Mouse (Mus musculus) kidney, adult 2 months (tissue): ENCODE results near the gene Ankrd6.

ENCODE experiments used
- CTCF ChIP-seq: fragments of 200-500 bp; conservative IDR thresholded peaks from 2 replicates; pipeline ENCODE4 v1.5.1; 2011; ENCODE audit warnings: low read depth, mild to moderate bottlenecking, control low read depth, low read length, moderate library complexity, mixed read lengths; ENCODE audit not compliant: insufficient read depth, insufficient read length
- POLR2A ChIP-seq: fragments of 200-500 bp; IDR thresholded peaks from one replicate; pipeline ENCODE4 v1.6.1; 2011; ENCODE audit warnings: low read depth, low read length, control low read depth

DNA sequence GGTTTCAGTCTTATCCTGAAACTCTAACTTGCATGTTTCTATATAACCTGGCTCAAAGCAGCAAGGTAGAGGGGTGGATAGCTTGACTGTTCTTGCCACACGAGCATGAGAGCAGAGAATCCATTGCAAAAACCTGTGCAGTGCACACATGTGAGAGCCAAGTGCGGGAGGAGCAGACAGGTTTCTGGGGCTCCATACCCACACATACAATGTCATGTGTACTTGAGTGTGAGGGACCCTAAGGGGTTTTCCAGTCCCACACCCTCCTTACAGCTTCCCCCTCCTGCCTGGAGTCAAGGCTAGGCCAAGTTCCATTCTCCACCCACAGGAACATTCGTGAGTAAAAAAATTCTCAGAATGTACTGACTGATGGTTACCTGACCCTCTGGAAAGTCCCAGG, 10.8 kb upstream of the Ankrd6 start:
- TF ChIP-seq CTCF (no peak), POLR2A (no peak)
